Mouse (Mus musculus): Measurements from ENCODE around the gene H2-T24. TPM values are rescaled to one million over a fixed set of nuclear protein-coding genes. Genes with fewer than 3 reads are reported as not detected.

The H2-T24 gene
- polyA plus RNA-seq, 2 experiments: 4.0 to 4.3 TPM

DNA sequence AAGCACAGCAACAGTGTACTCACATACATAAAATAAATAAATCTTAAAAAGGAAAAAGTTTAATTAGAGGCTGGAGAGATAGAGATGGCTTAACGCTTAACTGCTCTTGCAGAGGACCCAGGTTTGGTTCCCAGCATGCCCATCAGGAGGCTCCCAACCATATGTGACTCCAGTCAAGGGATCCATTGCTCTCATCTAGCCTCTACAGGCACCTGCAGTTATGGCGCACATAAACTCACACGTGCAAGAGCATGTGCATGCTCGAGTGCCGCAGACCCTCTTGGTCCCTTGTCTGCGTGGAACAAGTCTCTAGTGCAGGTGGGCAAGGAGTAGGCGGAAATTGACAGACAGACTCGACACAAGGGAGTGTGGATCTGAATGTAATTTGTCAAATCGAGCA is 1.7 kb upstream of the H2-T24 start:
- peaks cover 29 to 42% of the 10 kb centered on the region in 2 experiments for H3K4me1 ChIP-seq (replicated peaks; ENCODE audit: control insufficient read depth in 2 of 2, insufficient read depth in 2 of 2, low read length in 1 of 2)

DNA sequence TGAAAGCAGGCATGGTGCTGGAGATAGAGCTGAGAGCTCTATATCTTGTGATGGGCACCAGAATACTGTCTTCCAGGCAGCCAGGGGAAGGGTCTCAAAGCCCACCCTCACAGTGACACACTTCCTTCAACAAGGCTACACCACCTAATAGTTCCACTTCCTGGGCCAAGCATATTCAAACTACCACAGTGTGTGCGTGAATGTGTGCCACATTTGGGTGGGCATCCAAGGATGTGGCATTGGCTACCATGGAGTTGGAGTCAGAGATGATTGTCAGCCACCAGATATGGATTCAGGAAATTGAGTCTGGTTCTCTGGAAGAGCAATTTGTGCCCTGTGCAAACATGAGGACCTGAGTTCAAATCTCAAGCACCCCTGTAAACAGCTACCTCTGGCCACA is 949 bp upstream of the H2-T24 start:
- Histone ChIP-seq H3K4me1 (replicated peaks; ENCODE audit: control insufficient read depth in 2 of 2, insufficient read depth in 2 of 2, low read length in 1 of 2) (peaks cover 29 to 42% of the 10 kb centered on the region in 2 experiments), H3K9me3 (ENCODE audit: control insufficient read depth, low read length) (no peaks in the 10 kb centered on the region), H3K27me3 (ENCODE audit: control insufficient read depth, insufficient read depth, low read length) (no peaks in the 10 kb centered on the region), H3K4me2 (ENCODE audit: low read depth) (peak overlapping the region; percentile 59), H3K4me3 (ENCODE audit: insufficient read depth in 1 of 2, low read depth in 2 of 2, low read length in 2 of 2) (peak overlapping the region; percentile 7 to 58; a peak in 2 of 4 replicates), H3K9ac (replicated peaks) (peak overlapping the region; percentile 79; the same call in 1 of the 2 replicates), H3K27ac (peak overlapping the region; percentile 70), H3K36me3 (replicated peaks; ENCODE audit: control insufficient read depth, insufficient read depth, low read depth) (peaks cover 7% of the 10 kb centered on the region; the same call in 1 of the 2 replicates)
- 90% methylated on average over 1 of the region's 1 CpGs for WGBS (ENCODE audit: insufficient replicate concordance)
- no peak for TF ChIP-seq CTCF (IDR thresholded peaks at IDR 0.05; ENCODE audit: low read depth)
- TF ChIP-seq EP300 (IDR thresholded peaks at IDR 0.05; ENCODE audit: low read depth): no peak
- no peak for ATAC-seq (ENCODE audit: insufficient read depth)
- DNase-seq (ENCODE audit: low read depth in 3 of 3, low spot score in 3 of 3): no peak

More for the DNA sequence above, 1.7 kb upstream of the H2-T24 start:
- Histone ChIP-seq H3K9ac (replicated peaks) (no peak overlapping the region), H3K36me3 (replicated peaks; ENCODE audit: control insufficient read depth, insufficient read depth, low read depth) (no peaks in the 10 kb centered on the region; the same call in 1 of the 2 replicates), H3K4me2 (ENCODE audit: low read depth) (no peak overlapping the region), H3K4me3 (ENCODE audit: insufficient read depth in 1 of 2, low read depth in 2 of 2, low read length in 2 of 2) (no peak overlapping the region), H3K27me3 (ENCODE audit: control insufficient read depth, insufficient read depth, low read length) (no peaks in the 10 kb centered on the region), H3K9me3 (ENCODE audit: control insufficient read depth, low read length) (no peaks in the 10 kb centered on the region), H3K27ac (no peak overlapping the region)
- 87% methylated on average over 9 of the region's 9 CpGs for WGBS (ENCODE audit: insufficient replicate concordance)
- TF ChIP-seq CTCF (IDR thresholded peaks at IDR 0.05; ENCODE audit: low read depth) (no peak), EP300 (IDR thresholded peaks at IDR 0.05; ENCODE audit: low read depth) (no peak)
- DNase-seq (ENCODE audit: low read depth in 3 of 3, low spot score in 3 of 3) (no peak), ATAC-seq (ENCODE audit: insufficient read depth) (no peak)

DNA sequence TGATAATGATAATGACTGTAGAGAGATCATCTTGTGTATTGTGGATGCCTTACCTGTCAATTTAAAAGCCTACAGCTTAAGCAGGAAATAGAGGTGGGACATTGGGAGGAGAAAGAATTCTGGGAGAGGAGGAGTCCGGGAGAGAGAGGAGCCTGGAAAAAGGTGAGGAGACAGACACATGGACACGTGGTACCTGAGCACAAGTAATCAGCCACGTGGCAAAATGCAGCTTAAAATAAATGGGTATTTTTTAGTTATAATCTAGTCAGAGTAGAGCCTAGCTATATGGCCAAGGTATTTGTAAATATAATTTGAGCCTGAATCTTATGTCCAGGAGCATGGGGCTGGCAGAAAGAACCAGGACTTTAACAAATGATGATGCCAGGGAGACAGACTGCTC is 841 bp downstream of the H2-T24 start:
- H3K27me3 ChIP-seq (ENCODE audit: control insufficient read depth, insufficient read depth, low read length): no peaks in the 10 kb centered on the region
- ATAC-seq (ENCODE audit: insufficient read depth): no peak
- H3K4me2 ChIP-seq (ENCODE audit: low read depth): peak overlapping the region; percentile 59
- no peak for DNase-seq (ENCODE audit: low read depth in 3 of 3, low spot score in 3 of 3)
- H3K9me3 ChIP-seq (ENCODE audit: control insufficient read depth, low read length): no peaks in the 10 kb centered on the region
- H3K36me3 ChIP-seq (replicated peaks; ENCODE audit: control insufficient read depth, insufficient read depth, low read depth): peaks cover 24% of the 10 kb centered on the region
- TF ChIP-seq CTCF (IDR thresholded peaks at IDR 0.05; ENCODE audit: low read depth) (no peak), EP300 (IDR thresholded peaks at IDR 0.05; ENCODE audit: low read depth) (no peak)
- H3K4me1 ChIP-seq (replicated peaks; ENCODE audit: control insufficient read depth in 2 of 2, insufficient read depth in 2 of 2, low read length in 1 of 2): peaks cover 29 to 42% of the 10 kb centered on the region in 2 experiments
- peak overlapping the region; percentile 70 for H3K27ac ChIP-seq
- H3K4me3 ChIP-seq (ENCODE audit: insufficient read depth in 1 of 2, low read depth in 2 of 2, low read length in 2 of 2): peak overlapping the region; percentile 58 to 84
- WGBS (ENCODE audit: insufficient replicate concordance): 57% methylated on average over 3 of the region's 3 CpGs
- H3K9ac ChIP-seq (replicated peaks): peak overlapping the region; percentile 79

DNA sequence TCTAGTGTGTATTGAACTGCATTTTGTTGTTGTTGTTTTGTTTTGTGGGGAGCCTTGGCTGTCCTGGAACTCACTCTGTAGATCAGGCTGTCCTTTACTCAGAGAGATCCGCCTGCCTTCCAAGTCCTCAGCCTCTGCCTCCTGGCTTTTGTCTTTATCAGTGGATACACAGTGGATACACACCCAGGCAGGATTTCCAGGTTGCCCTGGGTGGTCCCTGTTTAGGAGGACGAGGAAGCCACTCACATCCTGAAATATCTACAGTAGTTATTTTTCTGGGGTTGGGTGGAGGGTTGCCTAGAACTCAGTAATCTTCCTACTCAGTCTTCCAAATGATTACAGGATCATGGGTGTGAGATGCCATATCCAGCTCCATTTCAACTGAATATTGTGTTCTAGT is 1.4 kb downstream of the H2-T24 start:
- 19% methylated on average over 2 of the region's 2 CpGs for WGBS (ENCODE audit: insufficient replicate concordance)
- peak overlapping the region; percentile 79 for H3K9ac ChIP-seq (replicated peaks)

DNA sequence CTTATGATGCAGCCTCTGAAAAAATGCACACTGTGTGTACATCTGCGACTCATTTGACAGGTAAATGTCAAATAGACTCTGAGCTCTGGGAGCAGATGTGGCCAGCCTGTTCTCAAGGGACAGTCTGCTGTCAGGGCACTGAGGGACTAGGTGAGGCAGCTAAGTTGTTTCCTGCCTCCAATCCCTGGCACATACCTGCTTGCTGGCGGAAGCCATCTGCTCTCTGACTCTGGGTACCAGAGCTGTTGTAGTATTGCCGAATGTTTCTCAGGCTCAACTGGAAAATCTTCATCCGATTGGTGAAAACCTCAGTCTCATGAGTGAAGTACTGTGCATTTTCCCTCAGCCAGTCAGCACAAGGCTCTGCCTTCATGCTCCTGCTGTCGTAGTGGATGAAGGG is 3.3 kb downstream of the H2-T24 start:
- WGBS (ENCODE audit: insufficient replicate concordance): 70% methylated on average over 5 of the region's 5 CpGs
- Histone ChIP-seq H3K4me2 (ENCODE audit: low read depth) (no peak overlapping the region), H3K4me1 (replicated peaks; ENCODE audit: control insufficient read depth in 2 of 2, insufficient read depth in 2 of 2, low read length in 1 of 2) (peaks cover 16 to 22% of the 10 kb centered on the region in 2 experiments), H3K9ac (replicated peaks) (no peak overlapping the region), H3K27me3 (ENCODE audit: control insufficient read depth, insufficient read depth, low read length) (no peaks in the 10 kb centered on the region), H3K4me3 (ENCODE audit: insufficient read depth in 1 of 2, low read depth in 2 of 2, low read length in 2 of 2) (no peak overlapping the region), H3K36me3 (replicated peaks; ENCODE audit: control insufficient read depth, insufficient read depth, low read depth) (peaks cover 28% of the 10 kb centered on the region), H3K27ac (no peak overlapping the region), H3K9me3 (ENCODE audit: control insufficient read depth, low read length) (no peaks in the 10 kb centered on the region)
- no peak for TF ChIP-seq EP300 (IDR thresholded peaks at IDR 0.05; ENCODE audit: low read depth)
- no peak for TF ChIP-seq CTCF (IDR thresholded peaks at IDR 0.05; ENCODE audit: low read depth)
- ATAC-seq (ENCODE audit: insufficient read depth) (no peak), DNase-seq (ENCODE audit: low read depth in 3 of 3, low spot score in 3 of 3) (no peak)

More for the DNA sequence above, 1.4 kb downstream of the H2-T24 start:
- peak overlapping the region; percentile 70 for H3K27ac ChIP-seq
- no peak for TF ChIP-seq EP300 (IDR thresholded peaks at IDR 0.05; ENCODE audit: low read depth)
- TF ChIP-seq CTCF (IDR thresholded peaks at IDR 0.05; ENCODE audit: low read depth): no peak
- peak overlapping the region; percentile 58 to 84 for H3K4me3 ChIP-seq (ENCODE audit: insufficient read depth in 1 of 2, low read depth in 2 of 2, low read length in 2 of 2)
- H3K9me3 ChIP-seq (ENCODE audit: control insufficient read depth, low read length): no peaks in the 10 kb centered on the region
- peaks cover 28% of the 10 kb centered on the region for H3K36me3 ChIP-seq (replicated peaks; ENCODE audit: control insufficient read depth, insufficient read depth, low read depth)
- ATAC-seq (ENCODE audit: insufficient read depth) (no peak), DNase-seq (ENCODE audit: low read depth in 3 of 3, low spot score in 3 of 3) (no peak)
- no peaks in the 10 kb centered on the region for H3K27me3 ChIP-seq (ENCODE audit: control insufficient read depth, insufficient read depth, low read length)
- H3K4me1 ChIP-seq (replicated peaks; ENCODE audit: control insufficient read depth in 2 of 2, insufficient read depth in 2 of 2, low read length in 1 of 2): peaks cover 26 to 40% of the 10 kb centered on the region in 2 experiments
- peak overlapping the region; percentile 59 for H3K4me2 ChIP-seq (ENCODE audit: low read depth)
